Mouse (Mus musculus): Measurements from ENCODE around the gene Fam213b. TPM values are rescaled to one million over a fixed set of nuclear protein-coding genes. Genes with fewer than 3 reads are reported as not detected.

The Fam213b gene
- polyA plus RNA-seq, 1 experiment, result 0.47 TPM

DNA sequence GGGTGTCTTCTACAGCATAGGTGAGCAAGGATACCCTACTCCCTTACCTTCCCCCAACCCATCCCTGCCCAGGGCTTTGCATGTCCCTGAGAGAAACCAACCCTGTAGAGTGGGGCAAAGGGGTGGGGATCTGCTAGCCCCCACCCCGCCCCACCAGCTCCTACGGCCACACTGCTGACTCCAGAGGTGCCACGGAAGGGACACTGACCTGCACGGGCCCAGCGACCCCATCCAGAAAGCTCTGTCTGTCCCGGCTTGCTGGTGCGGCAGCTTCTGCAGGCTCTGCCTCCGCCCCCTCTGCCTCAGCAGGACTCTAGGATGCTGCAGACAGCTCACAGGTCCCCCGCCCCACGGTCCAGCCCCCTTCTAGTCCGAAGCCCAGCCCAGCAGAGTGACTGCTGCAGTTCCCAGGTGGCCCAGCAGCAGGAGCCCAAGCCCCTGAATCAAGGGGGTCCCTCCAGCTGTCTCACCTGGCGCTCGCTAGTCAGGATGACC is 27.1 kb downstream of the Fam213b start:
- no peak overlapping the region for H3K4me3 ChIP-seq (replicated peaks)
- H3K9me3 ChIP-seq (ENCODE audit: control insufficient read depth, low read length), result no peaks in the 10 kb centered on the region
- H3K4me1 ChIP-seq (ENCODE audit: control insufficient read depth), result no peaks in the 10 kb centered on the region
- H3K36me3 ChIP-seq (ENCODE audit: control insufficient read depth), result no peaks in the 10 kb centered on the region
- TF ChIP-seq TAL1 (IDR thresholded peaks at IDR 0.05; ENCODE audit: low read length), result no peak
- no peak for TF ChIP-seq GATA1 (IDR thresholded peaks at IDR 0.05; ENCODE audit: low read length)
- H3K27me3 ChIP-seq (ENCODE audit: control insufficient read depth), result peaks cover 23% of the 10 kb centered on the region

- Histone ChIP-seq H3K36me3 (ENCODE audit: control insufficient read depth) (no peaks in the 10 kb centered on the region), H3K27me3 (ENCODE audit: control insufficient read depth) (peaks cover 18% of the 10 kb centered on the region), H3K4me3 (replicated peaks) (no peak overlapping the region), H3K9me3 (ENCODE audit: control insufficient read depth, low read length) (no peaks in the 10 kb centered on the region), H3K4me1 (ENCODE audit: control insufficient read depth) (no peaks in the 10 kb centered on the region)
- TF ChIP-seq GATA1 (IDR thresholded peaks at IDR 0.05; ENCODE audit: low read length) (no peak), TAL1 (IDR thresholded peaks at IDR 0.05; ENCODE audit: low read length) (no peak)
Observed at GRCm38 (mm10) chr4:154870721-154871120, 28.2 kb downstream of the Fam213b start.

- peaks cover 18% of the 10 kb centered on the region for H3K27me3 ChIP-seq (ENCODE audit: control insufficient read depth)
- no peaks in the 10 kb centered on the region for H3K36me3 ChIP-seq (ENCODE audit: control insufficient read depth)
- TF ChIP-seq GATA1 (IDR thresholded peaks at IDR 0.05; ENCODE audit: low read length) (no peak), TAL1 (IDR thresholded peaks at IDR 0.05; ENCODE audit: low read length) (no peak)
- H3K9me3 ChIP-seq (ENCODE audit: control insufficient read depth, low read length), result no peaks in the 10 kb centered on the region
- no peak within 1 kb of the TSS for H3K4me3 ChIP-seq (replicated peaks)
- H3K4me1 ChIP-seq (ENCODE audit: control insufficient read depth), result peaks cover 9% of the 10 kb centered on the region
Observed at GRCm38 (mm10) chr4:154869440-154869839, 29.5 kb downstream of the Fam213b start, which contains the start of gene Mmel1. TSS of gene Mmel1 (plus strand) at chr4:154869585.

DNA sequence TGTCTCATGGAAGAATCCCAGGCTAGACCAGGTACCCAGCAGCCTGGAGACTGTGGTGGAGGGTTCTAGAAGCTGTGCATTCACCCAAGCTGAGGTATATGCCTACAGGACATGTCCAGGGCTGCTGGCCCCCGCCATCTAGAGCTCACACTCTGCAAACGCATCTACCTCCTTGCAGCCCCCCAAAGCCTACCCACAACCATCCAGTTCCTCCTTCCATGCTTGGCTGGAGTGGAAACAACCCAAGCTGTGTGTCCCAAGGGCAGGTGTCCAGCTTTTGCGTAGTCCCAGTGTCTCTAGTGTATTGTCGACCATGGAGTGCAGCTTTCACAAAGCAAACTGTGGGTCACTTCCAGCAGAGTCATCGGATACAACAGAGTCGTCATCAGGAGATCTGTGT is 31.7 kb downstream of the Fam213b start:
- Histone ChIP-seq H3K27me3 (ENCODE audit: control insufficient read depth) (peaks cover 12% of the 10 kb centered on the region), H3K9me3 (ENCODE audit: control insufficient read depth, low read length) (no peaks in the 10 kb centered on the region), H3K4me3 (replicated peaks) (no peak overlapping the region), H3K36me3 (ENCODE audit: control insufficient read depth) (no peaks in the 10 kb centered on the region), H3K4me1 (ENCODE audit: control insufficient read depth) (peaks cover 16% of the 10 kb centered on the region)
- TF ChIP-seq GATA1 (IDR thresholded peaks at IDR 0.05; ENCODE audit: low read length) (no peak), TAL1 (IDR thresholded peaks at IDR 0.05; ENCODE audit: low read length) (no peak)

- H3K27me3 ChIP-seq (ENCODE audit: control insufficient read depth), result peaks cover 4% of the 10 kb centered on the region
- no peak for TF ChIP-seq TAL1 (IDR thresholded peaks at IDR 0.05; ENCODE audit: low read length)
- no peak for TF ChIP-seq GATA1 (IDR thresholded peaks at IDR 0.05; ENCODE audit: low read length)
- H3K4me3 ChIP-seq (replicated peaks), result no peak overlapping the region
Observed at GRCm38 (mm10) chr4:154866391-154866790, 32.5 kb downstream of the Fam213b start.

DNA sequence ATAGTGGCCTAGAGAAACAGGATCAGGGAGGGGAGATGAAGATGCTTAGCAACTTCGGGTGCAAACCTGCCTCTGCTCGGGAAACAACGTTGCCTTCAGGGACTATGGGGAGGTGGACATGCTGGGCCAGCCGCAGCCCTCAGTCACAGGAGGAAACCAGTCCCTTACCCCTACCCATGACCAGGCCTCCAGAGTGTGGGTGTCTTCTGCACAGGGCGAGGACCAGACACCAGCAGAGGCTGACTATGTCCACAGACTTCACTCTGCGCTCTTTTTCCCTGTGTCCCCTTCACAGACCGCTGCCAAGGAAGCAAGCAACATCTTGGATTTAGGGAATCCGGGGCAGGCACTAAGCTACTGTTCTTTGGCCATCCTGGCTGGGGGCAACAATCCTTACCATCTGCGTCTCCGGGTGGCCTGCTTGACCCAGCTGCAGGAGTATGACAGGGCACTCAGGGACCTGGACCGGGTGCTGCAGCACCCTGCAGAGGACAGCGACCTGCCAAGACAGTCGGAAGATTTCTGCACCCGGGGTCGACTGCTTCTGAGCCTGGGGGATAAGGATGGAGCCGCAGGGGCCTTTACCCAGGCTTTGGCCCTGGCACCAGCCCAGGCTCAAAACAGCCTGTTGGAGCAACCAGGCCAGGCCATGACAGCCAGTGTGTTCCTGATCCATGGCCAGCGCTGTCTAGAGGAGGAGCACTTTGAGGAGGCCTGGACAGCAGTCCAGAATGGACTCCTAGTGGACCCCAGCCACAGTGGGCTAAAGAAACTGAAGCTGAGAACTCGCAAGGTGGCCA is 33.8 kb downstream of the Fam213b start:
- Histone ChIP-seq H3K4me3 (replicated peaks) (peak overlapping the region; percentile 54), H3K27me3 (ENCODE audit: control insufficient read depth) (no peaks in the 10 kb centered on the region)

More at GRCm38 (mm10) chr4:154866391-154866790, 32.5 kb downstream of the Fam213b start:
- Histone ChIP-seq H3K4me1 (ENCODE audit: control insufficient read depth) (peaks cover 16% of the 10 kb centered on the region), H3K36me3 (ENCODE audit: control insufficient read depth) (no peaks in the 10 kb centered on the region), H3K9me3 (ENCODE audit: control insufficient read depth, low read length) (no peaks in the 10 kb centered on the region)

GRCm38 (mm10) chr4:154864271-154864771 is 34.6 kb downstream of the Fam213b start:
- H3K36me3 ChIP-seq (ENCODE audit: control insufficient read depth), result no peaks in the 10 kb centered on the region
- peak overlapping the region; percentile 54 for H3K4me3 ChIP-seq (replicated peaks)
- no peaks in the 10 kb centered on the region for H3K9me3 ChIP-seq (ENCODE audit: control insufficient read depth, low read length)
- H3K27me3 ChIP-seq (ENCODE audit: control insufficient read depth), result peaks cover 1% of the 10 kb centered on the region
- peaks cover 16% of the 10 kb centered on the region for H3K4me1 ChIP-seq (ENCODE audit: control insufficient read depth)
- TF ChIP-seq GATA1 (IDR thresholded peaks at IDR 0.05; ENCODE audit: low read length) (no peak), TAL1 (IDR thresholded peaks at IDR 0.05; ENCODE audit: low read length) (no peak)

More for the DNA sequence above, 33.8 kb downstream of the Fam213b start:
- TF ChIP-seq GATA1 (IDR thresholded peaks at IDR 0.05; ENCODE audit: low read length) (no peak), TAL1 (IDR thresholded peaks at IDR 0.05; ENCODE audit: low read length) (no peak)
- no peaks in the 10 kb centered on the region for H3K36me3 ChIP-seq (ENCODE audit: control insufficient read depth)
- no peaks in the 10 kb centered on the region for H3K9me3 ChIP-seq (ENCODE audit: control insufficient read depth, low read length)
- H3K4me1 ChIP-seq (ENCODE audit: control insufficient read depth), result peaks cover 16% of the 10 kb centered on the region

DNA sequence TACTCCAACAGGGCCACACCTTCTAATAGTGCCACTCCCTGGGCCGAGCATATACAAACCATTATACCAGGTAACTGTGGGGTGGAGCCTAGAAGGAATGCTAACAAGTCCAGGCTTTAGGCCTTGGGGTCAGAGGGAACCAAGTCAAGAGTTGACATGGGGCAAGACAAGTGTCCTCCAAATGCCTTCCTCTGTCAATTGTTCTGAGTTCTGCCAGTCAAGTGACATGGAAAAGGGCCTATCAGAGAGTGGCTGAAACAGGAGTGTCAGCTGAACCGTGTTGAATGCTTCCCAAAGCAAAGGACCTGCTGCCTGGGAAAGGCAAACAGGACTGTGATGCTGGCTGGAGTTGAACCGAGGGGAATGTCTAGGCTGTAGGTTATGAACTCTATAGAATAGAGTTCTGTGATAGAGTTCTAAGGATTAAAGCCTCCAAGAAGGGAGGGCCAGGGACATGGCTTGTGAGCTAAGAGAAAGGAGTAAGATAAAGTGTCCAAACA is 35.4 kb downstream of the Fam213b start:
- H3K36me3 ChIP-seq (ENCODE audit: control insufficient read depth), result no peaks in the 10 kb centered on the region
- no peaks in the 10 kb centered on the region for H3K9me3 ChIP-seq (ENCODE audit: control insufficient read depth, low read length)
- peaks cover 6% of the 10 kb centered on the region for H3K27me3 ChIP-seq (ENCODE audit: control insufficient read depth)
- peaks cover 16% of the 10 kb centered on the region for H3K4me1 ChIP-seq (ENCODE audit: control insufficient read depth)
- no peak overlapping the region for H3K4me3 ChIP-seq (replicated peaks)
- TF ChIP-seq GATA1 (IDR thresholded peaks at IDR 0.05; ENCODE audit: low read length) (no peak), TAL1 (IDR thresholded peaks at IDR 0.05; ENCODE audit: low read length) (no peak)

GRCm38 (mm10) chr4:154861967-154862366 is 37.0 kb downstream of the Fam213b start:
- H3K27me3 ChIP-seq (ENCODE audit: control insufficient read depth), result peaks cover 17% of the 10 kb centered on the region
- TF ChIP-seq GATA1 (IDR thresholded peaks at IDR 0.05; ENCODE audit: low read length) (no peak), TAL1 (IDR thresholded peaks at IDR 0.05; ENCODE audit: low read length) (no peak)
- H3K4me3 ChIP-seq (replicated peaks), result no peak overlapping the region
- H3K36me3 ChIP-seq (ENCODE audit: control insufficient read depth), result no peaks in the 10 kb centered on the region
- H3K9me3 ChIP-seq (ENCODE audit: control insufficient read depth, low read length), result no peaks in the 10 kb centered on the region; the same call in 1 of the 2 replicates
- H3K4me1 ChIP-seq (ENCODE audit: control insufficient read depth), result peaks cover 16% of the 10 kb centered on the region
